Mouse (Mus musculus) pancreas, adult 10 weeks (tissue): ENCODE results near the gene Nbeal1. TPM values are rescaled to one million over a fixed set of nuclear protein-coding genes. Genes with fewer than 3 reads are reported as not detected.

ENCODE experiments used
- polyA plus RNA-seq: library from polyadenylated mRNA; stranded (reverse); fragments of 350-450 nt; fragmentation: Illumina TruSeq; extraction: RNeasy Lipid Tissue Mini Kit (QIAGEN cat#74804); gene quantifications from one replicate; pipeline ENCODE4 v1.2.3, GENCODE M21; 2015; ENCODE audit warnings: low read depth, low replicate concordance; ENCODE audit not compliant: insufficient read depth

The Nbeal1 gene
- 2.8 TPM for polyA plus RNA-seq

DNA sequence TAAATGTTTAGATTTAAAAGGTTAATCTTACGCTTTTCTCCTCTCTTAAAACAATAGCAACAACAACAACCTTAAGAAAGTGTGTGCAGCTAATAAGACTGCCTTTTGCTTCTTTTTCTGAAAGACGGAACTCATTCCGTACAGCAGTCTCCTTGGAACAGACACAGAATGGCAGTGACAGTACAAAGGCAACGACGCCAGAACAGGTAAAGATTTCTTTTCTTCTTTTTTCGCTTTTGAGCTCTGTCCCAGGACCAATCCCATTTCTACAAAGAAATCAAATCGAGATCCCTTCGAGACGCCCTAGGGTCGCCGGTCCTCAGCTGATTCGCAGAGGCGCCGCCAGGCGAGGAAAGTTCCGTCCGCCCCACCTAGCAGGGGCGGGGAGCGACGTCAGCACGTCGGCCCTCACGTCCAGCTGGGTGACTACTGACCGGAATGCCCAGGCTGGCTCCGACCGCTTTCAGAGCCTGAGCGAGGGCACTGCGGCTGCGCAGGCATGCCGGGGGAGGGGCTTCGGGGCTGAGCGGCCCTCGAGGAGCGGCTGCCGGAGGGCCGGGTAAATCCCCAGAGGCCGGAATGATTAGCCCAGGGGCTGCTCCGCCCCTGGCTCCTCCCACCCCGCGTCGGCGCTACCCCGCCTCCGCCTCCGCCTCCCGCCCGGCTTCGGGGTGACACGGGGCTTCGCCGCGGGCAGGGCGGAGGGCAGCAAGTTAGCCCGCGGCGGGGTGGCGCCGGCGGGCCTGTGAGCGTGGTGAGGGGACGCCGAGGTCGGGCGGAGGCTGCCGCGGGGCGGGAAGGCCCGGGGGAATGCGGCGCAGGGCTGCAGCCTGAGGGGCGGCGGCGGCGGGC is at the start of gene Nbeal1:
Gene Nbeal1, plus strand, starts transcription at position 668 of the 852 bp plus-strand sequence.

DNA sequence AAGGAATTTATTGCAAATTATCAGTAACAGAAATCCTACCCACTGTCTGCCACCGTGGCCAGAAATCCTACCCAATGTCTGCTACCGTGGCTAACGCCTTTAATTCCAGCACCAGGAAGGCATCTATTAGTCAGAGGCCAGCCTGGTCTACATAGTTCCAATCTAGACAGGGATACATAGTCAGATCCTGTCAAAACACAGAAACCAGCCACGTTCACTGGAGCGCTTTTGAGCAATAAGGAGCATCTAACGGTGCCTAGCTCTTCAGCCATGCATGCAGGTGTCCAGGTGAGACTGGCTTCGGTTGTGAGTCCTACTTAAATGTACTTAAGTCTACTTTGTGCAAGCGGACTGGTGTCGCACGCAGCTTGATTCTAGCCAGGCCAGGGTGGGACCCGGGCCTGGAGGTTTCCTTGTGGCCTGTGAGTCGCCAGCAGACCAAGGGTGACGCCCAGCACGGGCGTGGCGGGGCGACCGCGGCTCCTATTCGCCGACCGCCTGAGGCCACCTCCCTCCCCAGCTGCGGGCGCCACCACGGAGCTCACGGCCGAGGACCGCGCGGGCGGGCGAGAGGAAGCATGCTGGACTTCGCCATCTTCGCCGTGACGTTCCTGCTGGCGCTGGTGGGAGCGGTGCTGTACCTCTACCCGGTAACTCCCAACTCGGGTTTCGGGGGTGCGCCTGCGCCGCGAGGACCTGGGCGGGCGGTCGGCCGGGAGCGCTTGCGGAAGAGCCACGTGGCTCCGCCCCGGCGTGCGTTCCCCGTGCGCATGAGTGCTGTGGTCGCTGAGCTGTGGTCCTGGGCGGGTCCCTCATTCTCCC is 162.6 kb downstream of the Nbeal1 start, which contains the start of gene Cyp20a1:
Gene Cyp20a1, plus strand, starts transcription at position 516 of the 822 bp plus-strand sequence.

Other genes starting within 250 kb of the Nbeal1 start
- 0.54 TPM for gene Ica1l, start 137.4 kb upstream of the Nbeal1 start, polyA plus RNA-seq
- gene Carf, start 82.4 kb upstream of the Nbeal1 start, polyA plus RNA-seq, result 1.5 TPM
- 5.1 TPM for gene Wdr12, start 82.0 kb upstream of the Nbeal1 start, polyA plus RNA-seq
- 7.3 TPM for gene Cyp20a1, start 162.7 kb downstream of the Nbeal1 start, polyA plus RNA-seq
- 2.2 TPM for gene Abi2, start 229.0 kb downstream of the Nbeal1 start, polyA plus RNA-seq